Mouse (Mus musculus): Measurements from ENCODE around the gene Oprl1. TPM values are rescaled to one million over a fixed set of nuclear protein-coding genes. Genes with fewer than 3 reads are reported as not detected.
A peak's percentile ranks its signal among the peaks of the same experiment; 100 is the strongest.

The Oprl1 gene
- total RNA-seq, 2 experiments from 2014 or later = 52.9 to 62.8 TPM

GRCm38 (mm10) chr2:181763886-181764527 is 49.2 kb downstream of the Oprl1 start:
- no peak for DNase-seq (ENCODE audit: low spot score in 2 of 2)

GRCm38 (mm10) chr2:181764600-181764999 is 49.8 kb downstream of the Oprl1 start:
- DNase-seq (ENCODE audit: low spot score in 2 of 2) = peak; percentile 52 to 62

GRCm38 (mm10) chr2:181765251-181765650 is 50.4 kb downstream of the Oprl1 start:
- no peak for DNase-seq (ENCODE audit: low spot score in 2 of 2)

GRCm38 (mm10) chr2:181766672-181767557 is 52.1 kb downstream of the Oprl1 start:
- DNase-seq (ENCODE audit: low spot score in 2 of 2) = peak; percentile 40 to 64

- no peak for DNase-seq (ENCODE audit: low spot score in 2 of 2)
These were observed 53.6 kb downstream of the Oprl1 start for GRCm38 (mm10) chr2:181768451-181768850.

- DNase-seq (ENCODE audit: low spot score in 2 of 2) = no peak
These were observed 54.6 kb downstream of the Oprl1 start for GRCm38 (mm10) chr2:181769397-181769796.

Other genes starting within 250 kb of the Oprl1 start
- not detected for gene Abhd16b, start 221.8 kb upstream of the Oprl1 start, total RNA-seq (2021)
- 10 to 100 TPM; 75.7 to 87.8 TPM for gene Tpd52l2, start 217.9 kb upstream of the Oprl1 start, total RNA-seq (2021)
- gene Dnajc5, start 194.5 kb upstream of the Oprl1 start, total RNA-seq (2021) = 100 to 1,000 TPM; 253 to 296 TPM
- gene Uckl1, start 130.1 kb upstream of the Oprl1 start, total RNA-seq (2021) = 10 to 100 TPM; 40.4 to 44.3 TPM
- gene Prpf6, start 123.1 kb upstream of the Oprl1 start, total RNA-seq (2021) = 10 to 100 TPM; 52.8 to 53.2 TPM
- 100 to 1,000 TPM; 134 to 158 TPM for gene Zfp512b, start 122.2 kb upstream of the Oprl1 start, total RNA-seq (2021)
- 10 to 100 TPM; 20.9 to 21.7 TPM for gene Samd10, start 115.8 kb upstream of the Oprl1 start, total RNA-seq (2021)
- not detected for gene Gm29797, start 58.0 kb upstream of the Oprl1 start, total RNA-seq (2021)
- 10 to 100 TPM; 18.1 to 20.2 TPM for gene Sox18, start 43.4 kb upstream of the Oprl1 start, total RNA-seq (2021)
- 10 to 100 TPM; 49.9 to 58.4 TPM for gene Tcea2, start 34.7 kb upstream of the Oprl1 start, total RNA-seq (2021)
- gene Rgs19, start 21.0 kb upstream of the Oprl1 start, total RNA-seq (2021) = 10 to 100 TPM; 55.1 to 59.7 TPM
- gene Lkaaear1, start 16.6 kb upstream of the Oprl1 start, total RNA-seq (2021) = not detected
- gene Myt1, start 48.3 kb downstream of the Oprl1 start, total RNA-seq (2021) = 10 to 100 TPM; 38.0 to 46.5 TPM
- 10 to 100 TPM; 54.3 to 60.7 TPM for gene Pcmtd2, start 122.8 kb downstream of the Oprl1 start, total RNA-seq (2021)
- gene Polr3k, start 149.3 kb downstream of the Oprl1 start, total RNA-seq (2021) = 10 to 100 TPM; 36.5 to 37.2 TPM